Mouse (Mus musculus) olfactory bulb, adult 2 months (tissue): ENCODE data around the gene Zdhhc19.

ENCODE experiments used
- CTCF ChIP-seq: fragments of 200-500 bp; IDR thresholded peaks from 2 replicates; pipeline ENCODE4 v1.5.1; 2012; ENCODE audit warnings: low read depth, mild to moderate bottlenecking, low read length, moderate library complexity; ENCODE audit not compliant: insufficient read depth
- POLR2A ChIP-seq: fragments of 200-500 bp; IDR thresholded peaks from 2 replicates; pipeline ENCODE4 v1.6.1; 2012; ENCODE audit warnings: mild to moderate bottlenecking, low read depth, low read length, moderate library complexity; ENCODE audit not compliant: insufficient read depth

DNA sequence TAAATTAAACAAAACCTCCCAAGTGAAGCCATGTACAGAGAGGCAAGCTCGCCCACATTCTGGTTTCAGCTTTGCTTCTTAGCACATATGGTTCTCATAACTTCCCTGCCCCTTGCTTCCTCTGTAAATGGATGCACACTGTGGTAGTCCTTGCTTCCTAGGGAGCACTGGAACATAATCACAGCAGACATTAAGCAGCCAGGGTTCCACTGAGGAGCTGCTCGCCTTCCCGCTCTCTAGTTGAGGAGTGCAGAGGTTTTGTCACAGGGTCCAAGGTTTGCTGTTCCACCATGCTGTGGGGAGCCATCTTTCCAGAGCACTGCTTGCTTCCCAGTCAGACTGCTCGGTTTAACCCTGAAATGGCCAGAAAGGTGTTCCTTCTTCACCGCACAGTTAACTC lies 41.4 kb upstream of the Zdhhc19 start:
- no peak for TF ChIP-seq POLR2A
- TF ChIP-seq CTCF = no peak
